Mouse (Mus musculus) natural killer cell, adult 2 months (primary cell): ENCODE data around the gene Pard6a.
A peak's percentile ranks its signal among the peaks of the same experiment; 100 is the strongest.

Source experiments
- DNase-seq, 2 experiments: peaks; one replicate each; pipeline ENCODE4 v3.0.0; 2022; ENCODE audit warnings: low spot score in 2 of 2

Gene Pard6a

GRCm38 (mm10) chr8:105700566-105700965 lies 382 bp upstream of the Pard6a start:
- peak; percentile 87 to 90 for DNase-seq

DNA sequence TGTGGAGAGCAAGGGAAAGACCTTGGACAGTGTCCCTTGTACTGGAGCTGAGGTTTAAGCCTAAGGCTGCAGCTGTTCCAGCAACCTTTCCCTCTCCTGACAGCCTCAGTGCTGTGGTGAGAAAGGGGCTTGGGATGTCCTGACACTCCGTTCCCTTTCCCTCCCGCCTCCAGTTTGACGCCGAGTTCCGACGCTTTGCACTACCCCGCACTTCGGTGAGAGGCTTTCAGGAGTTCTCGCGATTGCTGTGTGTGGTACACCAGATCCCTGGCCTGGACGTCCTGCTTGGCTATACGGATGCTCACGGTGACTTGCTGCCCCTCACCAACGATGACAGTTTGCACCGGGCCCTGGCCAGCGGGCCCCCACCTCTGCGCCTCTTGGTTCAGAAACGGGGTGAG lies 1.1 kb downstream of the Pard6a start:
- no peak for DNase-seq

GRCm38 (mm10) chr8:105702731-105703415 lies 1.9 kb downstream of the Pard6a start:
- DNase-seq = no peak

GRCm38 (mm10) chr8:105704146-105704812 lies 3.3 kb downstream of the Pard6a start:
- DNase-seq = no peak

- DNase-seq = no peak
These were observed 4.0 kb downstream of the Pard6a start for GRCm38 (mm10) chr8:105704955-105705354.

DNA sequence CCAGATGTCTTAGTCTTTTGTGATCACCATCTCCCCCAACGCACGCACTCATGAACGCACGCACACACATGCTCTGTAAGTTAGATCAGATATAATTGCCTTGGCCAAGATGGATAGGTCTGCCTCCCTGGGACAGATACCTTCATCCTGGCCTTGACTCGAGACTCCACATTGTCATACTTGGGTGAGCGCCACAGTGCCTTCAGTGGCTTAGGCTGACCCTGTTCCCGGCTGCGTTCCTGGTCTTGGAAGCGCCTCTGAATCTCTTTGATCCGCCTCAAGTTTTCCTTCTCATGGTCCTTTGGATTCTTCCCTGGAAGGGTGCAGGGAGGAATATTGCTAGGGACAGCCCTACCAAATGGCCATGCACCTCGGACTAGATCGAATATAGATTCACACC lies 5.5 kb downstream of the Pard6a start:
- no peak for DNase-seq

- DNase-seq = peak; percentile 78 to 80
These were observed 6.8 kb downstream of the Pard6a start, which contains the start of the genes 4933405L10Rik and Enkd1 for GRCm38 (mm10) chr8:105707498-105708403. Gene 4933405L10Rik, plus strand, starts transcription at chr8:105707655. Gene Enkd1, minus strand, starts transcription at chr8:105708210.

- DNase-seq = no peak
These were observed 7.7 kb downstream of the Pard6a start for GRCm38 (mm10) chr8:105708675-105709074.

DNA sequence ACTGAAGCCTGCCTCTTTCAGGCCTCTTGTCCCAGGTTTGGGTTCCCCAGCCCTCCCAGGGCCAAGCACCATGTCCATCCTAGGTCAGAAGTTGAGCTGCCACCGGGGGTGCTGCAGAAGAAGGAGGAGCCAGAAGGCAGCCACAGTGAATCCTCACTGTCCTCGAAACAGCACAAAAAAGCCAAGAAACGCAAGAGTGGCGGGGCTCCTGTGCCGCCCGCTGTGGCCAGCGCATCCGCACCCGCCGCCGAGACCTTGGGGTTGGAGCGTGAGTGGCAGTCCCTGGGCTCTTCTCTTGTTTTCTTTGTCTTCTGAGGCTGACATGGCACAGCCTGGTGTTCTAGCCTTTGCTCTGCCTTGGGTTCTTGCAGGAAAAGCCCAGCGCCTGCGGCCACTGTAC lies 8.4 kb downstream of the Pard6a start:
- DNase-seq = no peak

- DNase-seq = no peak
These were observed 11.3 kb downstream of the Pard6a start for GRCm38 (mm10) chr8:105712286-105712685.

DNA sequence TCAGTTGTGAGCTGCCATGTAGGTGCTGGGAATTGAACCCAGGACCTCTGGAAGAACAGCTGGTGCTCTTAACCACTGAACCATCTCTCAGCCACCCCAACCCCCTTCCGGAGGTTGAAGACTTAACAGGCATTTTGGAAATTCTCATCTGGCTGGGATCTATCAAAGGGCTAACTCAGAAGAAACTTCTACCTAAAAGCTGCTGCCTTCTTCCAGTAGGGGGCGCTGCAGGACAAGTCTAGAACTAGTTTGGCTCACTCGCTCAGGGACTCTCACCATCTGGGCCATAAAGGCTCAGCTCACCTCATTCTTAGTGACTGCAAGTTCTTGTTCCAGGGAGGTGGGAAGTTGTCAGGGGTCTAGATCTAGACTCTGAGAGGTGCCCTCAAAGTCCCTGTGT lies 13.2 kb downstream of the Pard6a start:
- DNase-seq = peak; percentile 84 to 88

DNA sequence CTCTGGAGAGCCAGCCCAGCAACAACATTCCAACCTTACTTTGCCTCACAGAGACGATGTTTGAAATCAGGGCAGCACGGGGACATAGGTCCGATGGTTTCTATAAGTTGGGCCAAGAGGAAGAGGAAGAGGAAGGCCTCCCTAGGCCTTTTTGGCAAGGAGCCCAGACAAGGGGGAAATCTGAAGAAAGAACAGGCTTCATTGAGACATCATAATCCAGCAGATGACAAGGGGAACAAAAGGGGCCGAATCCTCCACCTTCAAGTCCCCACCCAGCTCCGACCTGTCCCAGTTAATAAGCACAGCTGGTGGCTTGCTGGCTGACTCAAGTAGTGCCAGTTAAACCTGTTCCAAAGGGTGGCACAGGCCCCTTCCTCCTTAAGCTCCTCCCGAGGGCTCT lies 14.1 kb downstream of the Pard6a start:
- DNase-seq = no peak

- DNase-seq = no peak
These were observed 15.5 kb downstream of the Pard6a start for GRCm38 (mm10) chr8:105716302-105716945.

DNA sequence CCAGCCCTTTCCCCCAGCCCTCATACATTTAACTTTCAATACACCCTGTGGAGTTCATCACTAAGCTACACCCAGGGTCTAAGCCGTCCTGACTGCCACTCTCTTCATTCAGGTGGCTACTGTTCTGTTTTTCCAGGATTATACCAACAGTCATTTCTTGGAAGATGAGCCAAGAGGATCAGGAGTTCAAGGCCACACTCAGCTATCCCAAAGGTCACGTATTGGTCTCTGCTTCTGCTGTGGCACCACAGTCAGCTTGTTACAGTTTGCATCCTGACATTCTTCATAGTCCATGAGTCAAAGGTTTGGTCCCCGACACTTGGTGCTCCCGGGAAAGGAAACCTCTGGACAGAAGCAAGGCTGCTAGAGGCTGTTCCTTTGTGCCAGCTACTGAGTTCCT lies 18.7 kb downstream of the Pard6a start:
- no peak for DNase-seq

- no peak for DNase-seq
These were observed 21.9 kb downstream of the Pard6a start for GRCm38 (mm10) chr8:105722861-105723260.

GRCm38 (mm10) chr8:105725726-105726125 lies 24.8 kb downstream of the Pard6a start:
- DNase-seq = no peak

- no peak for DNase-seq
These were observed 26.6 kb downstream of the Pard6a start for GRCm38 (mm10) chr8:105727397-105728124.

GRCm38 (mm10) chr8:105732186-105732585 lies 31.2 kb downstream of the Pard6a start:
- DNase-seq = no peak

DNA sequence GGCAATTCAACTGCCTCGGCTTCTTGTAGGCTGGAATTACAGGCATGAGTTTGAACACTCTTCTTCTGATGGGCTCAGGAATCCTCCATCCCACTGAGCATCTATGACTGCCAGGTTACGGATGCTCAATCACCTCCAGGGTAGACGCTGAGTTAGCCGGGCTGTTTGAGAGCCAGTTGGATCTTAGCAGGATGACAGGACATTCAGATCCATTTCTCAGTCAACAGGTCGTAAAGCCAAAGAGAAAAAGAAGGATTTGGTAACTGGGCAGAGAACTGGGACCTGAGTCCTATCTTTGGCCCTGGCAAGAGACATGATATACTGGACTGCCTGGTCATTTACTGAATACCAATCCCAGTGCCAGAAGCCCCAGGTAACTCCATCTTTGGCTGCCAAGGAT lies 38.3 kb downstream of the Pard6a start:
- DNase-seq = no peak

GRCm38 (mm10) chr8:105743301-105743700 lies 42.4 kb downstream of the Pard6a start:
- no peak for DNase-seq

DNA sequence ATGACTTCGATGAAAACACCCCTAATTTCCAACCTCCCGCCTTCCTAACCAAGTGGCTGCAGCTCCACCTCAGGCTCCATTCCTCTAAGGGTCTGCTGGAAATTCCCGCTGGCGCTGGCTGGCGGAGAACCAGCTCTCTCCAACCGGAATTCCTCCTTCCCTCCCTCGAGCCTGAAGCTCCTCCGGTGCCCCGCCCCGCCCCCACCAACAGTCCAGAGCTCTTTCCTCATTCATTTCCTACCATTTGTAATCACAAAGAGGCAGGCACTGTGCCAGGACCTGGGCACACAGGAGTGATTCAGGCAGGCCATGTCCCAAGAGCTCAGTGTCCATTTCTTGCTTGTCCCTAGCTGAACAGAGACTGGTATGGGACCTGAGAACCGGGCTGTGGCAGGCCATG lies 49.7 kb downstream of the Pard6a start:
- DNase-seq = no peak
